Mouse (Mus musculus): ENCODE results near the gene Rapgef1. TPM values are rescaled to one million over a fixed set of nuclear protein-coding genes. Genes with fewer than 3 reads are reported as not detected.

The Rapgef1 gene
- polyA plus RNA-seq, 1 experiment from 2014 or later, result 17.3 TPM

- ATAC-seq (no peak), DNase-seq (ENCODE audit: low spot score) (no peak)
- peaks cover 8% of the 10 kb centered on the region for H3K4me1 ChIP-seq (ENCODE audit: control insufficient read depth, insufficient read depth, low read length)
- no peaks in the 10 kb centered on the region for H3K27me3 ChIP-seq (replicated peaks; ENCODE audit: control insufficient read depth, insufficient read depth, low read length)
- H3K9me3 ChIP-seq (replicated peaks; ENCODE audit: control insufficient read depth, low read length), result no peaks in the 10 kb centered on the region
- 0 out of 2 replicates have a peak, but pooled peaks cover 3% of the 10 kb centered on the region for H3K36me3 ChIP-seq (ENCODE audit: control insufficient read depth, insufficient read depth, low read length)
- 93% methylated on average over 4 of the region's 4 CpGs for WGBS
- no peak overlapping the region for H3K4me2 ChIP-seq (ENCODE audit: low read length)
- H3K4me3 ChIP-seq (ENCODE audit: low read depth, low read length), result no peak overlapping the region
- H3K27ac ChIP-seq (ENCODE audit: low read depth, low read length), result no peak overlapping the region
- no peak overlapping the region for H3K9ac ChIP-seq (ENCODE audit: low read length)
These were observed 27.6 kb downstream of the Rapgef1 start for GRCm38 (mm10) chr2:29647162-29647561.

GRCm38 (mm10) chr2:29647808-29648207, 28.3 kb downstream of the Rapgef1 start:
- Histone ChIP-seq H3K4me3 (ENCODE audit: low read depth, low read length) (no peak overlapping the region), H3K9ac (ENCODE audit: low read length) (no peak overlapping the region), H3K9me3 (replicated peaks; ENCODE audit: control insufficient read depth, low read length) (no peaks in the 10 kb centered on the region), H3K4me2 (ENCODE audit: low read length) (no peak overlapping the region), H3K4me1 (ENCODE audit: control insufficient read depth, insufficient read depth, low read length) (peaks cover 8% of the 10 kb centered on the region), H3K27ac (ENCODE audit: low read depth, low read length) (0 out of 2 replicates have a peak overlapping the region, but pooled peaks have one; percentile 30), H3K36me3 (ENCODE audit: control insufficient read depth, insufficient read depth, low read length) (0 out of 2 replicates have a peak, but pooled peaks cover 3% of the 10 kb centered on the region), H3K27me3 (replicated peaks; ENCODE audit: control insufficient read depth, insufficient read depth, low read length) (no peaks in the 10 kb centered on the region)
- peak; percentile 37; the same call in 1 of the 2 replicates for ATAC-seq
- 76% methylated on average over 7 of the region's 7 CpGs for WGBS
- DNase-seq (ENCODE audit: low spot score), result peak; percentile 48

GRCm38 (mm10) chr2:29648956-29649794, 29.7 kb downstream of the Rapgef1 start:
- DNase-seq (ENCODE audit: low spot score), result no peak
- Histone ChIP-seq H3K4me2 (ENCODE audit: low read length) (no peak overlapping the region), H3K9me3 (replicated peaks; ENCODE audit: control insufficient read depth, low read length) (no peaks in the 10 kb centered on the region), H3K4me1 (ENCODE audit: control insufficient read depth, insufficient read depth, low read length) (peaks cover 8% of the 10 kb centered on the region), H3K27ac (ENCODE audit: low read depth, low read length) (no peak overlapping the region), H3K9ac (ENCODE audit: low read length) (no peak overlapping the region), H3K4me3 (ENCODE audit: low read depth, low read length) (no peak overlapping the region), H3K36me3 (ENCODE audit: control insufficient read depth, insufficient read depth, low read length) (0 out of 2 replicates have a peak, but pooled peaks cover 3% of the 10 kb centered on the region), H3K27me3 (replicated peaks; ENCODE audit: control insufficient read depth, insufficient read depth, low read length) (no peaks in the 10 kb centered on the region)
- no peak for ATAC-seq
- 90% methylated on average over 6 of the region's 6 CpGs for WGBS

- WGBS, result 89% methylated on average over 10 of the region's 10 CpGs
- ATAC-seq (no peak), DNase-seq (ENCODE audit: low spot score) (no peak)
- H3K9ac ChIP-seq (ENCODE audit: low read length), result no peak overlapping the region
- H3K4me2 ChIP-seq (ENCODE audit: low read length), result no peak overlapping the region
- H3K27ac ChIP-seq (ENCODE audit: low read depth, low read length), result no peak overlapping the region
- no peaks in the 10 kb centered on the region for H3K9me3 ChIP-seq (replicated peaks; ENCODE audit: control insufficient read depth, low read length)
- peaks cover 8% of the 10 kb centered on the region for H3K4me1 ChIP-seq (ENCODE audit: control insufficient read depth, insufficient read depth, low read length)
- no peak overlapping the region for H3K4me3 ChIP-seq (ENCODE audit: low read depth, low read length)
- H3K36me3 ChIP-seq (ENCODE audit: control insufficient read depth, insufficient read depth, low read length), result 0 out of 2 replicates have a peak, but pooled peaks cover under 1% of the 10 kb centered on the region
- no peaks in the 10 kb centered on the region for H3K27me3 ChIP-seq (replicated peaks; ENCODE audit: control insufficient read depth, insufficient read depth, low read length)
These were observed 30.4 kb downstream of the Rapgef1 start for GRCm38 (mm10) chr2:29649795-29650457.

- no peak overlapping the region for H3K9ac ChIP-seq (ENCODE audit: low read length)
- no peaks in the 10 kb centered on the region for H3K36me3 ChIP-seq (ENCODE audit: control insufficient read depth, insufficient read depth, low read length)
- H3K27me3 ChIP-seq (replicated peaks; ENCODE audit: control insufficient read depth, insufficient read depth, low read length), result no peaks in the 10 kb centered on the region
- H3K4me1 ChIP-seq (ENCODE audit: control insufficient read depth, insufficient read depth, low read length), result peaks cover 4% of the 10 kb centered on the region
- no peak overlapping the region for H3K27ac ChIP-seq (ENCODE audit: low read depth, low read length)
- no peak for DNase-seq (ENCODE audit: low spot score)
- H3K4me2 ChIP-seq (ENCODE audit: low read length), result no peak overlapping the region
- H3K4me3 ChIP-seq (ENCODE audit: low read depth, low read length), result no peak overlapping the region
- 70% methylated on average over 5 of the region's 5 CpGs for WGBS
- no peak for ATAC-seq
- H3K9me3 ChIP-seq (replicated peaks; ENCODE audit: control insufficient read depth, low read length), result no peaks in the 10 kb centered on the region
These were observed 32.4 kb downstream of the Rapgef1 start for GRCm38 (mm10) chr2:29651876-29652275.

- 97% methylated on average over 5 of the region's 5 CpGs for WGBS
These were observed 35.9 kb downstream of the Rapgef1 start for GRCm38 (mm10) chr2:29655433-29655832.

GRCm38 (mm10) chr2:29656095-29656494, 36.6 kb downstream of the Rapgef1 start:
- no peaks in the 10 kb centered on the region for H3K27me3 ChIP-seq (replicated peaks; ENCODE audit: control insufficient read depth, insufficient read depth, low read length)
- no peaks in the 10 kb centered on the region for H3K9me3 ChIP-seq (replicated peaks; ENCODE audit: control insufficient read depth, low read length)
- no peak for DNase-seq (ENCODE audit: low spot score)
- H3K4me2 ChIP-seq (ENCODE audit: low read length), result no peak overlapping the region
- H3K4me3 ChIP-seq (ENCODE audit: low read depth, low read length), result no peak overlapping the region
- H3K4me1 ChIP-seq (ENCODE audit: control insufficient read depth, insufficient read depth, low read length), result peaks cover 2% of the 10 kb centered on the region; the same call in 1 of the 2 replicates
- H3K36me3 ChIP-seq (ENCODE audit: control insufficient read depth, insufficient read depth, low read length), result no peaks in the 10 kb centered on the region
- H3K9ac ChIP-seq (ENCODE audit: low read length), result no peak overlapping the region
- no peak overlapping the region for H3K27ac ChIP-seq (ENCODE audit: low read depth, low read length)
- 97% methylated on average over 1 of the region's 1 CpGs for WGBS
- no peak for ATAC-seq

More at GRCm38 (mm10) chr2:29655433-29655832, 35.9 kb downstream of the Rapgef1 start:
- DNase-seq (ENCODE audit: low spot score), result no peak
- no peak overlapping the region for H3K4me3 ChIP-seq (ENCODE audit: low read depth, low read length)
- no peaks in the 10 kb centered on the region for H3K9me3 ChIP-seq (replicated peaks; ENCODE audit: control insufficient read depth, low read length)
- peaks cover 2% of the 10 kb centered on the region; the same call in 1 of the 2 replicates for H3K4me1 ChIP-seq (ENCODE audit: control insufficient read depth, insufficient read depth, low read length)
- H3K27me3 ChIP-seq (replicated peaks; ENCODE audit: control insufficient read depth, insufficient read depth, low read length), result no peaks in the 10 kb centered on the region
- no peak overlapping the region for H3K9ac ChIP-seq (ENCODE audit: low read length)
- H3K4me2 ChIP-seq (ENCODE audit: low read length), result no peak overlapping the region
- no peaks in the 10 kb centered on the region for H3K36me3 ChIP-seq (ENCODE audit: control insufficient read depth, insufficient read depth, low read length)
- no peak for ATAC-seq
- H3K27ac ChIP-seq (ENCODE audit: low read depth, low read length), result no peak overlapping the region

- Histone ChIP-seq H3K4me3 (ENCODE audit: low read depth, low read length) (no peak overlapping the region), H3K9me3 (replicated peaks; ENCODE audit: control insufficient read depth, low read length) (no peaks in the 10 kb centered on the region), H3K9ac (ENCODE audit: low read length) (no peak overlapping the region), H3K36me3 (ENCODE audit: control insufficient read depth, insufficient read depth, low read length) (no peaks in the 10 kb centered on the region), H3K27ac (ENCODE audit: low read depth, low read length) (no peak overlapping the region), H3K4me1 (ENCODE audit: control insufficient read depth, insufficient read depth, low read length) (no peaks in the 10 kb centered on the region; the same call in 1 of the 2 replicates), H3K27me3 (replicated peaks; ENCODE audit: control insufficient read depth, insufficient read depth, low read length) (no peaks in the 10 kb centered on the region), H3K4me2 (ENCODE audit: low read length) (no peak overlapping the region)
- no peak for ATAC-seq
- DNase-seq (ENCODE audit: low spot score), result no peak
- 83% methylated on average over 1 of the region's 1 CpGs for WGBS
These were observed 37.6 kb downstream of the Rapgef1 start for GRCm38 (mm10) chr2:29657089-29657488.

All from forebrain, embryonic 14.5 days (tissue).